Mouse (Mus musculus) kidney, adult 2 months (tissue): ENCODE data around the gene Otop2.

Experiments
- CTCF ChIP-seq: fragments of 200-500 bp; conservative IDR thresholded peaks from 2 replicates; pipeline ENCODE4 v1.5.1; 2011; ENCODE audit warnings: low read depth, mild to moderate bottlenecking, control low read depth, low read length, moderate library complexity, mixed read lengths; ENCODE audit not compliant: insufficient read depth, insufficient read length
- POLR2A ChIP-seq: fragments of 200-500 bp; IDR thresholded peaks from one replicate; pipeline ENCODE4 v1.6.1; 2011; ENCODE audit warnings: low read depth, low read length, control low read depth

GRCm38 (mm10) chr11:115370368-115370767 lies 63.4 kb downstream of the Otop2 start:
- no peak for TF ChIP-seq CTCF
- no peak for TF ChIP-seq POLR2A
